Mouse (Mus musculus) stomach, postnatal 0 days (tissue): ENCODE measurements at regions not wholly inside any gene's neighbourhood (a gene's known extent, or its start where the extent isn't known, plus 50 kb on each side); places are given as distances from the start of the nearest gene placed in this dataset.

Source experiments
- CTCF ChIP-seq: IDR thresholded peaks from 2 replicates; pipeline ENCODE4 v1.5.1; 2016; ENCODE audit warnings: antibody characterized with exemption, low read depth, mild to moderate bottlenecking, moderate library complexity
- EP300 ChIP-seq: optimal IDR thresholded peaks from 2 replicates; pipeline ENCODE3; 2016; ENCODE audit warnings: antibody characterized with exemption

GRCm38 (mm10) chr1:152231717-152232202, 141.8 kb upstream of the 1700025G04Rik start:
- TF ChIP-seq CTCF (peak; percentile 71), EP300 (no peak)
